Mouse (Mus musculus) intestine, embryonic 14.5 days (tissue): ENCODE data around the gene Qpctl. TPM values are rescaled to one million over a fixed set of nuclear protein-coding genes. Genes with fewer than 3 reads are reported as not detected.
"Not testable (repeated sequence)": the region's sequence is repeated elsewhere in the genome, so short reads cannot be mapped to it uniquely, and the experiment has no call there.

Experiments used
- ATAC-seq: fragments of 200-750 bp; cut with Nextera tagmentation; replicated peaks from 2 replicates; pipeline ENCODE4 v1.8.0; 2017; ENCODE audit warnings: low read depth, moderate number of reproducible peaks, moderate TSS enrichment, moderate library complexity; ENCODE audit not compliant: low FRiP score, low TSS enrichment
- DNase-seq: peaks from one replicate; pipeline ENCODE4 v3.0.0-alpha.2; 2018; ENCODE audit warnings: low spot score
- H3K27ac ChIP-seq: fragments of 300-500 bp; sonication (generic); 2 replicates; pipeline ENCODE4 v1.5.1; 2014; ENCODE audit warnings: low read depth, mild to moderate bottlenecking, control low read depth
- H3K27me3 ChIP-seq: fragments of 300-500 bp; sonication (generic); replicated peaks from 2 replicates; pipeline ENCODE4 v1.6.1; 2014; ENCODE audit warnings: low read length, control low read depth; ENCODE audit not compliant: control insufficient read depth, insufficient read depth
- H3K36me3 ChIP-seq: fragments of 300-500 bp; sonication (generic); 2 replicates; pipeline ENCODE4 v1.6.1; 2014; ENCODE audit warnings: low read length, control low read depth; ENCODE audit not compliant: control insufficient read depth, insufficient read depth
- H3K4me1 ChIP-seq: fragments of 300-500 bp; sonication (generic); replicated peaks from 2 replicates; pipeline ENCODE4 v1.6.1; 2014; ENCODE audit warnings: low read length, control low read depth, mixed read lengths; ENCODE audit not compliant: control insufficient read depth, insufficient read depth
- H3K4me2 ChIP-seq: fragments of 300-500 bp; sonication (generic); 2 replicates; pipeline ENCODE4 v1.6.1; 2014; ENCODE audit warnings: low read length
- H3K4me3 ChIP-seq: fragments of 300-500 bp; sonication (generic); 2 replicates; pipeline ENCODE4 v1.5.1; 2014; ENCODE audit warnings: low read depth, low read length, control low read depth, mixed read lengths
- H3K9ac ChIP-seq: fragments of 300-500 bp; sonication (generic); 2 replicates; pipeline ENCODE4 v1.6.1; 2014; ENCODE audit warnings: mild to moderate bottlenecking, low read length
- H3K9me3 ChIP-seq: fragments of 300-500 bp; sonication (generic); 2 replicates; pipeline ENCODE4 v1.6.1; 2016; ENCODE audit warnings: low read length, control low read depth; ENCODE audit not compliant: control insufficient read depth
- WGBS: fragments of 180-500 bp; shearing (Covaris S2); extraction: QIAGEN DNeasy Blood & Tissue Kit; methylation state at CpG from one replicate; pipeline ENCODE4 v1.1.7; 2014; 5-methylcytosine and 5-hydroxymethylcytosine counted together
- polyA plus RNA-seq: library from polyadenylated mRNA; unstranded; fragments of >200 nt; fragmentation: Nextera tagmentation; extraction: Ambion mirVana; gene quantifications from 2 replicates; pipeline ENCODE4 v1.2.1, GENCODE M21; 2014

Gene Qpctl
- polyA plus RNA-seq, 1 experiment from 2014 or later = 10.1 TPM

- peaks cover 12% of the 10 kb centered on the region for H3K27me3 ChIP-seq
- H3K4me1 ChIP-seq = peaks cover 20% of the 10 kb centered on the region
- ATAC-seq (no peak), DNase-seq (no peak)
- peak overlapping the region; percentile 31 for H3K4me3 ChIP-seq
- 11% methylated on average over 18 of the region's 18 CpGs for WGBS
- no peak overlapping the region for H3K27ac ChIP-seq
- H3K9ac ChIP-seq = no peak overlapping the region
- H3K9me3 ChIP-seq = no peaks in the 10 kb centered on the region
- peak overlapping the region; percentile 68 for H3K4me2 ChIP-seq
- peaks cover 6% of the 10 kb centered on the region; the same call in 1 of the 2 replicates for H3K36me3 ChIP-seq
Observed at GRCm38 (mm10) chr7:19159411-19159810, 10.3 kb upstream of the Qpctl start.

DNA sequence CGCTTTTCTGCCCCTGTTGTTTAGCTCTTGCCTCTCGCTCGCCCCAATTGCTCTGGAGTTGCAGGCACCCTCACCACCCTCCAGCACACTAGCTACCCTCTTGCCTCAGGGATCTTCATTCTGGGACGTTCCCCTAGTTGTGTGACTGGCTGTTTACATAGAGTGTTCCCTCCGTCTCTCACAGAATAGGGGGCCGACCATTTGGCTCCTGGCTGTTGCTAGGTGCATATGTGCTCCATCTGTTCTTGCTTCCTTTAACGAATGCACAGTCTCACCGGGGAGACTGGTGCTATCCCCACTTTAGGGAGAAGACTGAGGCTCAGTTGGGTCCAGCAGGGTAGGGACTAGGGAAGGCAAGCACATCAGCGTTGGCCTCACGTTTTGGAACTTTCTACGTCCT, 9.5 kb upstream of the Qpctl start:
- no peak overlapping the region for H3K4me2 ChIP-seq
- no peak for DNase-seq
- no peaks in the 10 kb centered on the region for H3K9me3 ChIP-seq
- H3K27me3 ChIP-seq = peaks cover 12% of the 10 kb centered on the region
- no peak overlapping the region for H3K9ac ChIP-seq
- no peak for ATAC-seq
- H3K4me1 ChIP-seq = peaks cover 17% of the 10 kb centered on the region
- H3K4me3 ChIP-seq = no peak overlapping the region
- H3K36me3 ChIP-seq = peaks cover 11% of the 10 kb centered on the region
- WGBS = 58% methylated on average over 11 of the region's 11 CpGs
- no peak overlapping the region for H3K27ac ChIP-seq

DNA sequence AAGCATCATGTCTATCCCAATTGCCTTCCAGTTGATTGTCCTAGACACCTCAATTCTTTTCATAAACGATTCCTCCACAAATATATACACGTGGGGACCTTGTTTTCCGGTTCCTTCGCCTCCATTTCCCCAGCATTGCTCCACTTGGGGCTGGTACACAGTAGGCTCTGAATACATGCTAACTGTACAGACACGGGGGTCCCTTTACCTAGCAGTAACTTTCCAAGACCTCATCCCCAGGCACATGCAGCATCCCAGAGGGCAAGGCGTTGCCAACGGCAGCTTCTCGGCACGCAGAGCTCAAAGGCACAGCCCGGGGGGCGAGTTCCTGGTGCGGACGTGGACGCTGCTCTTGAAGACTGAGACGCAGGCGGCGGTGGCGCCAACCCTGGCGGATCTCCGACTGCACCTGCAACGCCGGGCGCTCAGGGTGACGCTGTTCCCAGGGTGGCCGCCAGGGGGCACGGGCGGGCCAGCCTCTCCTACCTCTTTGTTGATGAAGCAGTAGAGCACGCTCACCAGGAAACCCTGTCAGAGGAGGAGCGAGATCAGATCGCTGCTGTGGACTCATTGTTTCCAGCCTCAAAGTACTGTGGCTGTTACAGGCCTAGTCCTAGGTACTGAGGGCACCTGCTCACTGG, 8.2 kb upstream of the Qpctl start:
- DNase-seq = peak; percentile 98
- Histone ChIP-seq H3K27me3 (peaks cover 12% of the 10 kb centered on the region), H3K4me1 (peaks cover 17% of the 10 kb centered on the region), H3K9ac (no peak overlapping the region), H3K9me3 (no peaks in the 10 kb centered on the region), H3K36me3 (peaks cover 23% of the 10 kb centered on the region), H3K4me3 (no peak overlapping the region), H3K4me2 (peak overlapping the region; percentile 26; the same call in 1 of the 2 replicates), H3K27ac (no peak overlapping the region)
- ATAC-seq = peak; percentile 61
- WGBS = 5% methylated on average over 30 of the region's 30 CpGs

GRCm38 (mm10) chr7:19155825-19156475, 6.9 kb upstream of the Qpctl start:
- peaks cover 17% of the 10 kb centered on the region for H3K4me1 ChIP-seq
- peaks cover 12% of the 10 kb centered on the region for H3K27me3 ChIP-seq
- ATAC-seq (no peak), DNase-seq (no peak)
- 45% methylated on average over 13 of the region's 13 CpGs for WGBS
- H3K9me3 ChIP-seq = no peaks in the 10 kb centered on the region
- no peak overlapping the region for H3K4me2 ChIP-seq
- H3K36me3 ChIP-seq = peaks cover 30% of the 10 kb centered on the region
- H3K4me3 ChIP-seq = no peak overlapping the region
- H3K27ac ChIP-seq = no peak overlapping the region
- H3K9ac ChIP-seq = no peak overlapping the region

DNA sequence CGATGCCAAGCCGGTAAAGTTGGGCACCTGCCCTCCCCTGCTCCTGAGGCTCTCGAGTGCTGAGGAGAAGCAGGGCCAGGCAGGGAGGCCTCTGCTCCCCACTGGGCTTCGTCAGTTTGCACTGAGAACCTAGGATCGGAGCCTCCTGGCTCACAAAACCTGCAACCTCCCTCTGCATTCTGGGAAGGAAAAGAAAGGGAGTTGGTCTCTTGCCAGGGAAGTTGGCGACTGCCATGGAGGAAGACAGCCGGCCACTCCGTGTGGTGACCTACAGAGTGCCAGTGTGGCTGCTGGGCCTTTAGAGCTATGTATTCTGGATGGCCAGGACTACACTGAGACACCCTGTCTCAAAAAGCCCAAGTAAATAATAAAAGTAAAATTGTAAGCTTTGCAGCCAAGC, 5.7 kb upstream of the Qpctl start:
- peaks cover 30% of the 10 kb centered on the region for H3K36me3 ChIP-seq
- no peak overlapping the region for H3K27ac ChIP-seq
- no peak overlapping the region for H3K9ac ChIP-seq
- H3K4me3 ChIP-seq = no peak overlapping the region
- no peak overlapping the region for H3K4me2 ChIP-seq
- H3K4me1 ChIP-seq = peaks cover 18% of the 10 kb centered on the region
- no peak for DNase-seq
- H3K27me3 ChIP-seq = peaks cover 9% of the 10 kb centered on the region
- ATAC-seq = no peak
- H3K9me3 ChIP-seq = no peaks in the 10 kb centered on the region
- 75% methylated on average over 8 of the region's 8 CpGs for WGBS

DNA sequence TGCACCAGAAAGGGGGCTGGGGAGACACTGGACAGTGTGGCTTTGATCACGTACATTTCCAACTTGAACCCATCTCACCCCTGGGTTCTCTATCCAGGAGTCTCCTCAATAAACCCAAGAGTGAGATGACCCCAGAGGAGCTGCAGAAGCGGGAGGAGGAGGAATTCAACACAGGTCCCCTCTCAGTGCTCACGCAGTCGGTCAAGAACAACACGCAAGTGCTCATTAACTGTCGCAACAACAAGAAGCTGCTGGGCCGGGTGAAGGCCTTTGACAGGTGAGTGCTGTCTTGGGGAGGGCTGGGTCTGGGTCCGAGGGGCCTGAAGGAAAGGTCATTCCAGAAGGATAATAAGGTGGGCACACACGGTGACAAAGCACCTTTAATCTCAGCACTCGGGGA, 2.0 kb upstream of the Qpctl start:
- DNase-seq, H3K9me3 ChIP-seq, H3K27ac ChIP-seq, H3K27me3 ChIP-seq, H3K9ac ChIP-seq, H3K4me2 ChIP-seq, ATAC-seq: not testable (repeated sequence)
- 88% methylated on average over 10 of the region's 10 CpGs for WGBS
- Histone ChIP-seq H3K4me3 (0 out of 2 replicates have a peak overlapping the region, but pooled peaks have one; percentile 91), H3K36me3 (peaks cover 37% of the 10 kb centered on the region), H3K4me1 (peaks cover 14% of the 10 kb centered on the region)

- Histone ChIP-seq H3K4me1 (peaks cover 14% of the 10 kb centered on the region), H3K9me3 (no peaks in the 10 kb centered on the region), H3K4me2 (peak within 1 kb of the TSS; percentile 71), H3K27ac (peak within 1 kb of the TSS; percentile 71), H3K4me3 (peak within 1 kb of the TSS; percentile 91), H3K9ac (peak within 1 kb of the TSS; percentile 79), H3K36me3 (peaks cover 31% of the 10 kb centered on the region), H3K27me3 (no peaks in the 10 kb centered on the region)
- ATAC-seq (peak; percentile 93), DNase-seq (peak; percentile 99)
- WGBS = under 1% methylated on average over 24 of the region's 24 CpGs
Observed at GRCm38 (mm10) chr7:19149626-19150025, 535 bp upstream of the Qpctl start, which contains the start of gene Snrpd2. Gene Snrpd2, plus strand, starts transcription at chr7:19149722.

GRCm38 (mm10) chr7:19148180-19148874, 764 bp downstream of the Qpctl start:
- Histone ChIP-seq H3K9me3 (no peaks in the 10 kb centered on the region), H3K9ac (peak overlapping the region; percentile 50), H3K4me3 (peak overlapping the region; percentile 91), H3K4me2 (peak overlapping the region; percentile 71), H3K27ac (peak overlapping the region; percentile 71; the same call in 1 of the 2 replicates), H3K4me1 (peaks cover 14% of the 10 kb centered on the region), H3K27me3 (no peaks in the 10 kb centered on the region), H3K36me3 (peaks cover 24% of the 10 kb centered on the region)
- WGBS = 11% methylated on average over 20 of the region's 20 CpGs
- DNase-seq (no peak), ATAC-seq (no peak)
